Mouse (Mus musculus) liver, adult 2 months (tissue): ENCODE results near the gene Samd7.

Experiments used
- CTCF ChIP-seq: fragments of 200-500 bp; IDR thresholded peaks from 2 replicates; pipeline ENCODE4 v1.5.1; 2011; ENCODE audit warnings: low read depth, low read length, control low read depth
- POLR2A ChIP-seq: fragments of 200-500 bp; IDR thresholded peaks from 2 replicates; pipeline ENCODE4 v1.6.1; 2011; ENCODE audit warnings: low read length, control low read depth; ENCODE audit not compliant: insufficient read depth; ENCODE audit errors: extremely low read depth

GRCm38 (mm10) chr3:30741306-30741705 is 4.8 kb upstream of the Samd7 start:
- TF ChIP-seq POLR2A (no peak), CTCF (no peak)
